Mouse (Mus musculus) hindbrain, embryonic 16.5 days (tissue): ENCODE data around the gene Chrm2. TPM values are rescaled to one million over a fixed set of nuclear protein-coding genes. Genes with fewer than 3 reads are reported as not detected.

Experiments used
- ATAC-seq: fragments of 200-750 bp; cut with Nextera tagmentation; 2 replicates; pipeline ENCODE4 v1.8.0; 2017; ENCODE audit warnings: moderate TSS enrichment, moderate library complexity
- H3K27ac ChIP-seq: fragments of 300-500 bp; sonication (generic); 2 replicates; pipeline ENCODE4 v1.5.1; 2014; ENCODE audit warnings: low read depth, mild to moderate bottlenecking, control low read depth, low read length, moderate library complexity
- H3K27me3 ChIP-seq: fragments of 300-500 bp; sonication (generic); replicated peaks from 2 replicates; pipeline ENCODE4 v1.6.1; 2014; ENCODE audit warnings: low read length; ENCODE audit not compliant: control insufficient read depth, insufficient read depth
- H3K36me3 ChIP-seq: fragments of 300-500 bp; sonication (generic); 2 replicates; pipeline ENCODE4 v1.6.1; 2014; ENCODE audit warnings: mild to moderate bottlenecking, low read length, moderate library complexity, mixed read lengths; ENCODE audit not compliant: control insufficient read depth, insufficient read depth
- H3K4me1 ChIP-seq: fragments of 300-500 bp; sonication (generic); 2 replicates; pipeline ENCODE4 v1.6.1; 2014; ENCODE audit warnings: low read depth, low read length; ENCODE audit not compliant: control insufficient read depth, insufficient read depth
- H3K4me2 ChIP-seq: fragments of 300-500 bp; sonication (generic); 2 replicates; pipeline ENCODE4 v1.6.1; 2014; ENCODE audit warnings: mild to moderate bottlenecking, low read length, control low read depth, moderate library complexity
- H3K4me3 ChIP-seq: fragments of 300-500 bp; sonication (generic); 2 replicates; pipeline ENCODE4 v1.5.1; 2014; ENCODE audit warnings: mild to moderate bottlenecking, low read length, control low read depth, moderate library complexity
- H3K9ac ChIP-seq: fragments of 300-500 bp; sonication (generic); 2 replicates; pipeline ENCODE4 v1.6.1; 2014; ENCODE audit warnings: low read depth, mild to moderate bottlenecking, control low read depth, low read length, moderate library complexity
- H3K9me3 ChIP-seq: fragments of 300-500 bp; sonication (generic); 2 replicates; pipeline ENCODE4 v1.6.1; 2014; ENCODE audit warnings: mild to moderate bottlenecking, low read length, moderate library complexity; ENCODE audit not compliant: control insufficient read depth
- WGBS: fragments of 180-500 bp; shearing (Covaris S2); extraction: QIAGEN DNeasy Blood & Tissue Kit; methylation state at CpG from one replicate; pipeline ENCODE4 v1.1.7; 2014; 5-methylcytosine and 5-hydroxymethylcytosine counted together
- polyA plus RNA-seq: library from polyadenylated mRNA; unstranded; fragments of >200 nt; fragmentation: Nextera tagmentation; extraction: Ambion mirVana; gene quantifications from 2 replicates; pipeline ENCODE4 v1.2.1, GENCODE M21; 2015

Gene Chrm2
- polyA plus RNA-seq, 1 experiment from 2014 or later, result 12.5 TPM

DNA sequence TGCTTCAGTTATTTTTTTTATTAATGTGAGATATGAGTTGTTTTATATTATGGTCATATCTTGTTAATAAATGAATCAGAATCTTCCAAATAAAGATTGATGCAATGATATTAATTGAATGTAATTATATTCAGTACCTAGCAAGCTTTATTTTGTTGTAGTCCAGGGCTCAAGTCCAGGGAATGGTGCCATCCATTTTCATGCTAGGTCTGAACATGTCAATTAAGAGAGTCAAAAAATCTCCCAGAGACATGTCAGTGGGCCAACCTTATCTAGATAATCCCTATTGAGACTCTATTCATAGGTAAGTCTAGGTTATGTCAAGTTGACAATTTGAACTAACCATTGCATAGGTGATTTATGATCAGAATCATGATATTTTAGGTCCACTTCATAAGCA, 21.1 kb downstream of the Chrm2 start:
- no peak overlapping the region for H3K4me2 ChIP-seq
- H3K9ac ChIP-seq, result no peak overlapping the region
- H3K9me3 ChIP-seq, result no peaks in the 10 kb centered on the region
- ATAC-seq, result no peak
- no peaks in the 10 kb centered on the region for H3K27me3 ChIP-seq
- H3K27ac ChIP-seq, result no peak overlapping the region
- H3K4me3 ChIP-seq, result no peak overlapping the region
- no peaks in the 10 kb centered on the region for H3K4me1 ChIP-seq
- H3K36me3 ChIP-seq, result no peaks in the 10 kb centered on the region

DNA sequence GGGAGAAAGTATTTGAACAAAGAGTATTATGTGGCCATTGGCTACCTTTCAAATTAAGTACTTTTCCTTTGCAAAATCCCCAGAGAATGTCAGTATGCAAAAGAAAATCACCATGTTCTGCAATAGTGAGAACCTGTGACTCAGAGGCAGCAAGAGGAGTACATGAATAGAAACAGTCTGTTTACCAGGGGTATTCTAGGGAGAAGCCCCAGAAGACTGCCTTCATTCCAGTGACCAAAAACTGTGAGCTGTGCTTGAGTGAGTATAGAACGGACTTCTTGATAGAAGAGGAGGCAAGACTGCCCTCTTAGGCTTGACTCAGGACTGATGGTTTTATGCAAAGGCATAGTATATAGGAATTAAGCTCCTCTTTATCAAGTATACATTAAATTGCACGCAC, 22.2 kb downstream of the Chrm2 start:
- WGBS, result 86% methylated on average over 2 of the region's 2 CpGs
- no peak overlapping the region for H3K4me3 ChIP-seq
- H3K27me3 ChIP-seq, result no peaks in the 10 kb centered on the region
- H3K9ac ChIP-seq, result no peak overlapping the region
- ATAC-seq, result no peak
- H3K4me2 ChIP-seq, result no peak overlapping the region
- H3K36me3 ChIP-seq, result no peaks in the 10 kb centered on the region
- no peaks in the 10 kb centered on the region for H3K9me3 ChIP-seq
- H3K4me1 ChIP-seq, result no peaks in the 10 kb centered on the region
- no peak overlapping the region for H3K27ac ChIP-seq

DNA sequence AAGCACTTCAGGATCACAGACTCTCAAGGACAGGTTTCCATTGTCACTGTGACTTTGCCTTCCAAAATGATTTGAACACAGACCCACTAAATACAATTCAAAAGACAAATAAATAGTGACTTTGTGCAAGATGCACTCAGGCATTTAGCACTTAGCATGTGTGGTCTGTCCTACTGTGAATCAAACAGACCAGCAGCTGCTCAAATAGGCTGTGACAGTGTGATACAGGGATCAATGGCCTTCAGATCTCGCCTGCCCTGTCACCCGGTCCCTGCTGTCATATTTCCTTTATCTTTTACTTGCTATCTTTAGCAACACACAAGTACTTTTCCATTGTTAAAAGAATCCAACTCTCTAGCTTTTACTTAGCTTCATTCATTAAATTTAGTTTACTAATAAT, 31.8 kb downstream of the Chrm2 start:
- H3K9ac ChIP-seq, result no peak overlapping the region
- H3K4me1 ChIP-seq, result no peaks in the 10 kb centered on the region
- no peaks in the 10 kb centered on the region for H3K36me3 ChIP-seq
- no peak overlapping the region for H3K27ac ChIP-seq
- no peak overlapping the region for H3K4me3 ChIP-seq
- WGBS, result 54% methylated on average over 2 of the region's 2 CpGs
- H3K27me3 ChIP-seq, result no peaks in the 10 kb centered on the region
- no peak overlapping the region for H3K4me2 ChIP-seq
- no peaks in the 10 kb centered on the region for H3K9me3 ChIP-seq
- ATAC-seq, result no peak

DNA sequence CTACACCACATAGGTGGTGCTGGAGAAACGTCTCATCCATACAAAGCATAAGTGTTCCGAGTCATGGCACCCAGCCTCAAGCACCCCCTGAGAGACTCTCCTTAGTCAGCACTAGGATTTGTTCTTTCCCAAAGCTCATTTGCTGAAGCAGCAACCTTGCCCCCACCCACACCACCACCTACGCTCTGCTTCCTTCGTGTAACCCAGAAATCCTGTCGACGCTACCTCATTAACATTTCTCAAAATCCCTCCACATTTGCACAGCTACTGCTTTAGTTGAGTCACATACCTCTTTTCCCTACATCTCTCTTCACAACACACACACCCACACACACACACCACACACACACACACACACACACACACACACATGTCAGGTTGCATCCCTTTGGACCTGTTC, 50.1 kb downstream of the Chrm2 start:
- no peaks in the 10 kb centered on the region for H3K9me3 ChIP-seq
- H3K4me3 ChIP-seq, result no peak overlapping the region
- no peaks in the 10 kb centered on the region for H3K4me1 ChIP-seq
- H3K4me2 ChIP-seq, result no peak overlapping the region
- no peaks in the 10 kb centered on the region for H3K36me3 ChIP-seq
- 87% methylated on average over 6 of the region's 6 CpGs for WGBS
- H3K27me3 ChIP-seq, result no peaks in the 10 kb centered on the region
- no peak overlapping the region for H3K27ac ChIP-seq
- H3K9ac ChIP-seq, result no peak overlapping the region
- ATAC-seq, result no peak

DNA sequence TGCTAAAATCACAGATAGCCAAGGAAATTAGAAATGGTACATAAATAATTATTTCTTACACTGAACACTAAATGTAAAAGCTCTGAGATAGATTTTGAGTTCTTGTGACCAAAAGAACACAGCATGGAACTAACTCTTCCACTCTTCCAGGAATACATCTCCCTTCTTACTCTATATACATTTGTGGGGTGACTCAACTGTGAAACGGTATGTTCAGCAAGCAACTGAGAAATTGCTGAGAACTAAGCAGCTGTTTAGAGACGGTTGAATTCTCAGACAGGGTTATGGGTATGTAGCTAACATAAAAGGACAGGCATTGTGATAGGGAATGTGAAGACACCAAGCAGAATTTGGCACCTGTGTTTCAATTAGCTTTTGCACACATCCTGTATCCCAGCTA, 51.3 kb downstream of the Chrm2 start:
- no peaks in the 10 kb centered on the region for H3K27me3 ChIP-seq
- no peak overlapping the region for H3K27ac ChIP-seq
- no peaks in the 10 kb centered on the region for H3K9me3 ChIP-seq
- no peak overlapping the region for H3K4me3 ChIP-seq
- H3K4me2 ChIP-seq, result no peak overlapping the region
- 66% methylated on average over 2 of the region's 2 CpGs for WGBS
- H3K36me3 ChIP-seq, result no peaks in the 10 kb centered on the region
- no peak overlapping the region for H3K9ac ChIP-seq
- ATAC-seq, result no peak
- no peaks in the 10 kb centered on the region for H3K4me1 ChIP-seq

DNA sequence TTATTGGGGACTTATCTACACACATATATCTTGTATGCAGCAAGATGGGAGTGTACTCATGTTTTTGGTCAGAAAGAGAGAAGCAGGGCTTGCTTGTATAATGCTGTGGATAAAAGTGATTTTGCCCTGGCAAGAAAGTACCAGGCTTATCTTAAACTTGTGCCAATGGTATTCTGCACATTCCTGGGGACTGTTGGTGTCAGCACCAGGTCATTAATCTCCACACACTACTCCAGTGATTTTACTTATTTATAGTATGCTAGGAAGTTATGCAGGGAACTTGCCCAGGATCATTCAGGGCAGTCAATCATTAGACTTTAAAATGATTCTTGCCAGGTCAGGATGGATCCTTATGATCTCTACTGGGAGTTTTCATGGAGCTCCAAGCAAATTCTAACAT, 63.6 kb downstream of the Chrm2 start:
- no peak for ATAC-seq
- no peaks in the 10 kb centered on the region for H3K4me1 ChIP-seq
- H3K36me3 ChIP-seq, result no peaks in the 10 kb centered on the region
- H3K4me3 ChIP-seq, result no peak overlapping the region
- no peak overlapping the region for H3K4me2 ChIP-seq
- H3K9me3 ChIP-seq, result no peaks in the 10 kb centered on the region
- H3K9ac ChIP-seq, result no peak overlapping the region
- no peaks in the 10 kb centered on the region for H3K27me3 ChIP-seq
- H3K27ac ChIP-seq, result no peak overlapping the region

DNA sequence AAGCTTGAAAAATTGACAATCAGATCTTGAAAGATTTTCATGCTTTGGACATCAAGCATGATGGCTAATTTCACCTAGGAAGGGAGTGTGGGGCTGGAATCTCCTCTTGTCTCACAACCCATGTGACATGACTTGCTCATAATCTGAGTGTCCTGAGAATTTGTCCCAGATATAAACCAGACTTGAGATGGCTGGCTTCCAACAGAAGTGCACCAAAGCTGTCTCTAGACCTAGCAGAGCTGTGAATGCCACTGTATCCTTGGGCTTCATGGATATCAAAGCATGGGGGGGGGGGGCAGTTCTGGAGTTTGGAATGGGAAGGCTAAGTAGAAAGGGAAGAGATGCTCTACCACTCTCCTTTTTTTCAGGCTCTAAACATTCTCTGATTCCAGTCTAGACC, 67.2 kb downstream of the Chrm2 start:
- Histone ChIP-seq H3K27ac (no peak overlapping the region), H3K9me3 (no peaks in the 10 kb centered on the region), H3K27me3 (no peaks in the 10 kb centered on the region), H3K4me3 (no peak overlapping the region), H3K36me3 (no peaks in the 10 kb centered on the region), H3K4me2 (no peak overlapping the region), H3K9ac (no peak overlapping the region), H3K4me1 (no peaks in the 10 kb centered on the region)
- no peak for ATAC-seq

DNA sequence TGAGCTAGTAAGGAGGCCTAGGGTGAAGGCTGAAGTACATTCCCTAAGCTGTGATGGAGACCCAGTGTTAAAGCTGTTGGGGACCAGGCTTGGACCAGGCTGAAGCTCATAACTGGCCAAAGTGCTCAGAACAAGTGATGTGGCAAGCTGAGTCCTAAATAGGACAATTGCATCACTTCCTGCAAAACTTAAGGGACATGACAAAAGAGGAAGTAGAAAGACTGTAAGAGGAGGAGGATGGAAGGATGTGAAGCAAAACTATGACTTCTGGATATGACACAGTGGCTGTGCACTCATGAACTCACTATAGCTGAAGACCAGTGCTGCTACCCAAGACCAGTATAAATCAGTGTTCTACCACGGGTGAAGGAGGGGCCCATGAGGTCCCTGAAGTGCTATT, 69.1 kb downstream of the Chrm2 start:
- Histone ChIP-seq H3K9ac (no peak overlapping the region), H3K4me3 (no peak overlapping the region), H3K4me2 (no peak overlapping the region), H3K27ac (no peak overlapping the region), H3K27me3 (no peaks in the 10 kb centered on the region), H3K4me1 (no peaks in the 10 kb centered on the region), H3K36me3 (no peaks in the 10 kb centered on the region), H3K9me3 (no peaks in the 10 kb centered on the region)
- ATAC-seq, result no peak
- WGBS, result 67% methylated on average over 1 of the region's 1 CpGs

DNA sequence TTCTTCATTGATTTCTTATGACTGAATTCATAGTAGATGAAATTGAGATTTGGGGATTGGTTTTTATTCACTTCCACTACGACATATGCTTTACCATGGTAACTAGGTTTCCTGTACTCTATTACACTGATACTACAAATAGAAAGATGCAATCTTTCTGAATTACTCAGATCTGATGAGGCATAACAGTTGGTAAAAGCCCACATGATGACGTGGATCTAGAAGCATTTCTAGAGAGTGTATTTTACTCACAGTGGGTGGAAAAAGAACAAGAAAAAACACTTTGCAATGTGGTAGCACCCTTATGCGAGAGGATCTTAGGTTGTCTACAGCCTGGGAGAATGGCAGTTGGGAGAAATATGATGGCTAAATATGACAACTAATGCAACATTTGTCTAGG, 76.1 kb downstream of the Chrm2 start:
- Histone ChIP-seq H3K4me3 (no peak overlapping the region), H3K27me3 (no peaks in the 10 kb centered on the region), H3K4me1 (no peaks in the 10 kb centered on the region), H3K36me3 (no peaks in the 10 kb centered on the region), H3K9me3 (no peaks in the 10 kb centered on the region), H3K27ac (no peak overlapping the region), H3K9ac (no peak overlapping the region), H3K4me2 (no peak overlapping the region)
- WGBS, result 83% methylated on average over 3 of the region's 3 CpGs
- ATAC-seq, result no peak

DNA sequence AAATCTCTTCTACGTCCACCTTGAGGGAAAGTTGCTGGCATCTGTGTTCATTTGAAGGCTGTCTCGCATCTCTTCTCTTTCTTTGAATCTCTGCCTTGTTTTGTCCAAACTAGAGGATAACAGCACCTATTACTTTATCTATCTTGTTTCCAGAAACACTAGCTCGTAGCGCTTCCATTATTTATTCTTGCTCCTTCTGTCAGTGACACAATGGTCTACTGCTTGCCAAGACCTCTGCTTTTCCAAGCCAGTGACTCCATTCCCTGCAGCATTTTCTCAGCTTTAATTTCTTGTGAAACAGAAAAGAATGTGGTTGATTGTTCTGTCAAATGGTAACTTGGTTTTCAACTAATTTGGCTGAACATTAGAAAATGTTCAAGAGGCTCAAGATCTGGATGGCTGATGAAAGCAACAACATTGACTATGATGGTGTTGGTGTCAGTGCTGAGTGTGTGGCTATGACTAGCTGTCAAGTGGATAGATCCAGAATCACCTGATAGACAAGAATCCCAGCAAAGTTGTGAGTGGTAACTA, 96.3 kb downstream of the Chrm2 start:
- Histone ChIP-seq H3K9ac (no peak overlapping the region), H3K36me3 (no peaks in the 10 kb centered on the region), H3K4me2 (no peak overlapping the region), H3K27ac (no peak overlapping the region), H3K4me1 (no peaks in the 10 kb centered on the region), H3K27me3 (no peaks in the 10 kb centered on the region), H3K4me3 (no peak overlapping the region), H3K9me3 (no peaks in the 10 kb centered on the region)
- 57% methylated on average over 4 of the region's 4 CpGs for WGBS
- ATAC-seq, result no peak
